Mouse (Mus musculus) megakaryocyte progenitor cell, adult 5-6 weeks (primary cell): ENCODE measurements around the gene Gm49393. TPM values are rescaled to one million over a fixed set of nuclear protein-coding genes. Genes with fewer than 3 reads are reported as not detected.

Experiments used
- ATAC-seq: replicated peaks from 2 replicates; pipeline ENCODE4 v1.8.0; 2016; ENCODE audit warnings: mild to moderate bottlenecking, moderate TSS enrichment, inconsistent platforms; ENCODE audit not compliant: poor library complexity
- total RNA-seq, 2 experiments: library from RNA; stranded (forward) in 1 of 2; stranded (reverse) in 1 of 2; fragments of 157-497, 149-512 nt in 1 of 2; fragments of 200-1000 nt in 1 of 2; gene quantifications; 2 replicates each; pipeline versions ENCODE4 v1.2.3 to v1.2.4; 2015 to 2017

Gene Gm49393
- total RNA-seq, 2 experiments from 2014 or later = not detected

DNA sequence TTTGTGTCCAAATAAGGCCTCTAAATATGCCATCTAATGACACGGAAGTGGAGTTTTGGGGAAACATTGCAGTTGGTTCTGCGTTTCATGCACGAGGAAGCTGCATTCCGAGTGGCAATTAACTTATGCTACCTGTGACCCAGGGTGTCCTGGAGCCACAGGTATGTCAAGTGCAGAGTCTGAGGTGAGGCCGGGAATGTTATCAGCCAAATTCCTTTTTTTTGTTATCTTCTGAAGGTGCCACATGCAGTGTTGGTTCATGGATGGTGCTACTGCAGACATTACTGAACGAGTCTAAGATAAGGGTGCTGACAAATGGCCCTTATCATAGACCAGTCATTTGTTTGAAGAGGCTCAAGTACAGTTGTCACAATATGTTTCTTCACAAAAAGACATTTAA lies 122.6 kb downstream of the Gm49393 start:
- ATAC-seq = no peak

DNA sequence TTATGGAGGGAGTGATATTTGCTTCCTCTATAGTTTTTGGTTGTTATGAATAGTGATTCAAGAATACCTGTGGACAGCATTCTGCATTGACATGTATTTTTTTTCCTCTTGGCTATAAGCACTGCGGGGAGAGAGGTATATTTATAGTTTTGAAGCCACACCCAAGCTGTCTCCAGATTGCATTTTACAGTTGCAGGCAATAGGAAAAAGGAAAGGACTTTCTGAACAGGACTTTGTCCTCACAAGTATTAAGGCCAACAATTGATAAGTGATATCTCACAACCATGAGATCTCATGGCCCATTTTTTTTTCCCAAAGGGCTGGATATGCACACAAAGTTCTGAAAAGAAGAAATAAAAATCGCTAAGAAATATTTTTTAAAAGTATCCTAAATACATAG lies 125.7 kb downstream of the Gm49393 start:
- no peak for ATAC-seq

Other genes with a start within 250 kb of the Gm49393 start
- not detected in 2 replicates for gene BC051665, start 149.2 kb downstream of the Gm49393 start, total RNA-seq (2015)
- gene BC051665, start 149.2 kb downstream of the Gm49393 start, total RNA-seq (2017) = not detected in 2 replicates
- gene Ctsll3, start 132.7 kb downstream of the Gm49393 start, total RNA-seq (2015) = not detected in 2 replicates
- not detected in 2 replicates for gene Ctsll3, start 132.7 kb downstream of the Gm49393 start, total RNA-seq (2017)
- gene 4930486L24Rik, start 71.1 kb downstream of the Gm49393 start, total RNA-seq (2015) = 0.54 and 1.2 TPM in 2 replicates
- 0.44 TPM in 1 of 2 replicates, not detected in the other for gene 4930486L24Rik, start 71.1 kb downstream of the Gm49393 start, total RNA-seq (2017)
- 1.6 TPM in 1 of 2 replicates, not detected in the other for gene Gm49392, start 38.7 kb downstream of the Gm49393 start, total RNA-seq (2015)
- 0.37 TPM in 1 of 2 replicates, not detected in the other for gene Gm49392, start 38.7 kb downstream of the Gm49393 start, total RNA-seq (2017)
- 3.1 and 14.7 TPM in 2 replicates for gene Ctla2b, start 38.1 kb downstream of the Gm49393 start, total RNA-seq (2015)
- 2.8 and 17.6 TPM in 2 replicates for gene Ctla2b, start 38.1 kb downstream of the Gm49393 start, total RNA-seq (2017)
- gene Tpbpb, start 30.7 kb downstream of the Gm49393 start, total RNA-seq (2015) = not detected in 2 replicates
- not detected in 2 replicates for gene Tpbpb, start 30.7 kb downstream of the Gm49393 start, total RNA-seq (2017)
- gene Gm49391, start 981 bp upstream of the Gm49393 start, total RNA-seq (2015) = 0.27 and 3.2 TPM in 2 replicates
- 0.78 and 4.2 TPM in 2 replicates for gene Gm49391, start 981 bp upstream of the Gm49393 start, total RNA-seq (2017)
- 41.0 and 65.4 TPM in 2 replicates for gene Ctla2a, start 1.0 kb upstream of the Gm49393 start, total RNA-seq (2015)
- gene Ctla2a, start 1.0 kb upstream of the Gm49393 start, total RNA-seq (2017) = 24.3 and 59.8 TPM in 2 replicates
- gene Tpbpa, start 6.4 kb upstream of the Gm49393 start, total RNA-seq (2015) = not detected in 2 replicates
- not detected in 2 replicates for gene Tpbpa, start 6.4 kb upstream of the Gm49393 start, total RNA-seq (2017)
- not detected in 2 replicates for gene Ctsj, start 70.4 kb upstream of the Gm49393 start, total RNA-seq (2015)
- not detected in 2 replicates for gene Ctsj, start 70.4 kb upstream of the Gm49393 start, total RNA-seq (2017)
- gene Ctsq, start 105.0 kb upstream of the Gm49393 start, total RNA-seq (2015) = not detected in 2 replicates
- not detected in 2 replicates for gene Ctsq, start 105.0 kb upstream of the Gm49393 start, total RNA-seq (2017)
- gene Ctsr, start 228.7 kb upstream of the Gm49393 start, total RNA-seq (2015) = not detected in 2 replicates
- gene Ctsr, start 228.7 kb upstream of the Gm49393 start, total RNA-seq (2017) = not detected in 2 replicates